Mouse (Mus musculus) frontal cortex, adult 2 months (tissue): ENCODE measurements around the gene Cdk6. TPM values are rescaled to one million over a fixed set of nuclear protein-coding genes. Genes with fewer than 3 reads are reported as not detected.
A peak's percentile ranks its signal among the peaks of the same experiment; 100 is the strongest.
"Not testable (repeated sequence)": the region's sequence is repeated elsewhere in the genome, so short reads cannot be mapped to it uniquely, and the experiment has no call there.

Experiments
- DNase-seq, 2 experiments: peaks; one replicate each; pipeline ENCODE4 v3.0.0; 2022; ENCODE audit warnings: low spot score in 1 of 2; ENCODE audit errors: extremely low spot score in 1 of 2
- polyA plus RNA-seq: library from polyadenylated mRNA; depleted of rRNA; stranded (reverse); fragments of >200 nt; gene quantifications from 2 replicates; pipeline ENCODE4 v1.2.3, GENCODE M21; 2012

Gene Cdk6
- polyA plus RNA-seq, 1 experiment: 1.7 TPM

- DNase-seq: no peak
Observed at GRCm38 (mm10) chr5:3503373-3503772, 162.1 kb downstream of the Cdk6 start.

- no peak for DNase-seq
Observed at GRCm38 (mm10) chr5:3503836-3504323, 162.6 kb downstream of the Cdk6 start.

GRCm38 (mm10) chr5:3504453-3504852, 163.2 kb downstream of the Cdk6 start:
- no peak for DNase-seq

- DNase-seq: no peak
Observed at GRCm38 (mm10) chr5:3505553-3505952, 164.3 kb downstream of the Cdk6 start.

- DNase-seq: no peak
Observed at GRCm38 (mm10) chr5:3508480-3509381, 167.4 kb downstream of the Cdk6 start.

GRCm38 (mm10) chr5:3509503-3509902, 168.2 kb downstream of the Cdk6 start:
- DNase-seq: no peak

GRCm38 (mm10) chr5:3511097-3511795, 170.0 kb downstream of the Cdk6 start:
- no peak for DNase-seq

- DNase-seq: no peak
Observed at GRCm38 (mm10) chr5:3512584-3512983, 171.3 kb downstream of the Cdk6 start.

GRCm38 (mm10) chr5:3514901-3515311, 173.6 kb downstream of the Cdk6 start:
- no peak for DNase-seq

GRCm38 (mm10) chr5:3515477-3515876, 174.2 kb downstream of the Cdk6 start:
- DNase-seq: no peak

GRCm38 (mm10) chr5:3516481-3517075, 175.3 kb downstream of the Cdk6 start:
- peak; percentile 10 to 76 for DNase-seq

GRCm38 (mm10) chr5:3520493-3521359, 179.4 kb downstream of the Cdk6 start:
- no peak for DNase-seq

GRCm38 (mm10) chr5:3521741-3522140, 180.5 kb downstream of the Cdk6 start:
- DNase-seq: no peak

- DNase-seq: no peak
Observed at GRCm38 (mm10) chr5:3522826-3523225, 181.5 kb downstream of the Cdk6 start.

- DNase-seq: no peak
Observed at GRCm38 (mm10) chr5:3527041-3527691, 185.9 kb downstream of the Cdk6 start.

- no peak for DNase-seq
Observed at GRCm38 (mm10) chr5:3529585-3530189, 188.4 kb downstream of the Cdk6 start.

- DNase-seq: not testable (repeated sequence)
Observed at GRCm38 (mm10) chr5:3532048-3532447, 190.8 kb downstream of the Cdk6 start.

GRCm38 (mm10) chr5:3536592-3537212, 195.4 kb downstream of the Cdk6 start:
- no peak for DNase-seq
